In the genomic region with DNA sequence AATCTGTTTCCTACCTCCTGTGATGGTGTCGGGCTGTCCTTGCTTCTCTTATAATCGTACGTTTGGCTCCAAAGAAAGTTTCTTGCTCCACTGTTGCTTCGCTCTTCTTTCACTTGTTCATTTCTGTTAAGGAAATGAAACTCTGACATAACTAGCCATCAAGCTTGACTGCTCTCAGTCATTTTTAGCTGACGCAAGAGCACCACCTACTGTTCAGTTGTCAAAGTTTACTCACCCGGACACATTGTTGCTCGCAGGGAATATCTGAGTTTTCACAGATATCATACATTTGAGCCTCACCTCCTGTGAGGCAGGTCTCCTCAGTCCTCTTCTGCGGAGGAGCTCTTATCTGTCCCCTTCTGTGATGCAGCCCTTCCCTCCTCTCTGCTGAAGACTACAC, we compare ENCODE assay signal across 9 mouse cellular contexts. TPM values are rescaled to one million over a fixed set of nuclear protein-coding genes. Genes with fewer than 3 reads are reported as not detected.
A peak's percentile ranks its signal among the peaks of the same experiment; 100 is the strongest.
DNase-seq lines count a peak whose midpoint lies in the region; ATAC-seq and TF ChIP-seq lines count a peak whose summit lies in the region.
"Had no signal": no experiment of that assay in that cellular context is flagged by ENCODE, and none has a peak within 500 bp of the region (broad histone marks: within the 10 kb centered on the region; RNA-seq: fewer than 3 reads in every experiment).

No protein-coding gene starts in this region.

- H3K79me2 ChIP-seq in MEL (ENCODE audit: control insufficient read depth, insufficient read depth, low read length, poor library complexity): no peaks in the 10 kb centered on the region

- intact Hi-C loops in heart, postnatal 36 days (cut with DNase I): no loop called here
- intact Hi-C loops in left cerebral cortex, postnatal 25 days (cut with DNase I): no loop called here

- DNase-seq in kidney, adult 18-20 months: peak; percentile 57
- peak; percentile 76 for DNase-seq in MEL (ENCODE audit: low read depth, low spot score)
- peak; percentile 63 for DNase-seq in cerebellum, adult 9-10 months
- peak; percentile 56 to 59 for DNase-seq in heart, postnatal 36 days
- DNase-seq in left cerebral cortex, postnatal 25 days (ENCODE audit: low spot score in 2 of 2): peak; percentile 40 to 60
- peak; percentile 41 for DNase-seq in neural tube, embryonic 11.5 days (ENCODE audit: low spot score)

- no peak overlapping the region for H3K4me2 ChIP-seq in kidney, embryonic 14.5 days (replicated peaks; ENCODE audit: low read depth, low read length)
- no peak overlapping the region for H3K4me2 ChIP-seq in neural tube, embryonic 11.5 days (ENCODE audit: low read depth)

- H3K36me3 ChIP-seq in kidney, embryonic 14.5 days (ENCODE audit: control insufficient read depth, insufficient read depth, low read length): peaks cover 44% of the 10 kb centered on the region
- H3K36me3 ChIP-seq in MEL (ENCODE audit: control insufficient read depth in 1 of 2, insufficient read depth in 2 of 2, low read length in 2 of 2): peaks cover 0 to 6% of the 10 kb centered on the region in 2 experiments; a peak in 2 of 4 replicates
- peaks cover 5% of the 10 kb centered on the region for H3K36me3 ChIP-seq in neural tube, embryonic 11.5 days (ENCODE audit: control insufficient read depth, insufficient read depth, low read length)

- H3K27ac ChIP-seq in kidney, embryonic 14.5 days (ENCODE audit: low read depth, low read length): no peak overlapping the region
- no peak overlapping the region for H3K27ac ChIP-seq in MEL (ENCODE audit: control insufficient read depth, low read depth, low read length)
- no peak overlapping the region for H3K27ac ChIP-seq in neural tube, embryonic 11.5 days (ENCODE audit: low read depth, low read length)

- no peak for ATAC-seq in kidney, embryonic 14.5 days (ENCODE audit: low FRiP score, low TSS enrichment)
- no peak for ATAC-seq in neural tube, embryonic 11.5 days (ENCODE audit: insufficient read depth, low FRiP score, low TSS enrichment)
- no peak for ATAC-seq in erythroid progenitor cell, adult 5-6 weeks (replicated peaks; ENCODE audit: low FRiP score, poor library complexity, severe bottlenecking)

- TF ChIP-seq RAD21 in MEL (IDR thresholded peaks at IDR 0.05; ENCODE audit: low read depth, low read length): peak; percentile 81

- 66% methylated on average over 8 of the region's 8 CpGs for WGBS in kidney, embryonic 14.5 days
- 74% methylated on average over 8 of the region's 8 CpGs for WGBS in neural tube, embryonic 11.5 days

- no peak for TF ChIP-seq POLR2A in MEL (IDR thresholded peaks at IDR 0.05; ENCODE audit: control insufficient read depth in 1 of 2, insufficient read depth in 1 of 2, low read depth in 1 of 2, low read length in 2 of 2, poor library complexity in 1 of 2)

- H3K9ac ChIP-seq in kidney, embryonic 14.5 days (ENCODE audit: low read depth, low read length): no peak overlapping the region
- H3K9ac ChIP-seq in MEL (ENCODE audit: control insufficient read depth, low read depth, low read length, poor library complexity, severe bottlenecking): no peak overlapping the region
- H3K9ac ChIP-seq in neural tube, embryonic 11.5 days (ENCODE audit: low read length): no peak overlapping the region

- no peaks in the 10 kb centered on the region for H3K4me1 ChIP-seq in kidney, embryonic 14.5 days (ENCODE audit: control insufficient read depth, insufficient read depth, low read length)
- H3K4me1 ChIP-seq in MEL (ENCODE audit: control insufficient read depth in 1 of 2, insufficient read depth in 2 of 2, low read length in 2 of 2): no peaks in the 10 kb centered on the region
- no peaks in the 10 kb centered on the region for H3K4me1 ChIP-seq in neural tube, embryonic 11.5 days (ENCODE audit: control insufficient read depth, insufficient read depth, low read length)

- peak; percentile 43 to 82 (median 56) for TF ChIP-seq CTCF in MEL (IDR thresholded peaks at IDR 0.05 in 2 of 3, conservative IDR thresholded peaks at IDR 0.05 in 1 of 3; ENCODE audit: control insufficient read depth in 1 of 3, insufficient read depth in 1 of 3, low read depth in 2 of 3, low read length in 3 of 3, poor library complexity in 1 of 3, severe bottlenecking in 1 of 3)

- no peak for TF ChIP-seq EP300 in MEL (IDR thresholded peaks at IDR 0.05; ENCODE audit: low read depth in 1 of 2, low read length in 2 of 2)

- H3K9me3 ChIP-seq in kidney, embryonic 14.5 days (ENCODE audit: control insufficient read depth, low read length): no peaks in the 10 kb centered on the region
- H3K9me3 ChIP-seq in MEL (replicated peaks; ENCODE audit: insufficient read depth, low read length): no peaks in the 10 kb centered on the region
- H3K9me3 ChIP-seq in neural tube, embryonic 11.5 days (ENCODE audit: control insufficient read depth, low read length): no peaks in the 10 kb centered on the region

- no peaks in the 10 kb centered on the region for H3K27me3 ChIP-seq in kidney, embryonic 14.5 days (ENCODE audit: control insufficient read depth, insufficient read depth, low read length)
- H3K27me3 ChIP-seq in MEL (ENCODE audit: control insufficient read depth in 1 of 2, insufficient read depth in 2 of 2, low read length in 2 of 2): no peaks in the 10 kb centered on the region
- no peaks in the 10 kb centered on the region for H3K27me3 ChIP-seq in neural tube, embryonic 11.5 days (ENCODE audit: control insufficient read depth, insufficient read depth, low read length)

- H3K4me3 ChIP-seq in kidney, embryonic 14.5 days (ENCODE audit: low read length): no peak overlapping the region
- H3K4me3 ChIP-seq in MEL (ENCODE audit: control insufficient read depth in 1 of 2, insufficient read depth in 1 of 2, low read depth in 2 of 2, low read length in 2 of 2): no peak overlapping the region
- H3K4me3 ChIP-seq in neural tube, embryonic 11.5 days (ENCODE audit: low read depth, low read length): no peak overlapping the region
- H3K4me3 ChIP-seq: myocyte had no signal

TF ChIP-seq in MEL, 35 proteins besides CTCF, POLR2A, EP300 and RAD21:
- no peak for TF ChIP-seq MYC (IDR thresholded peaks at IDR 0.05; ENCODE audit: low read depth, low read length)
- peak; percentile 64 for TF ChIP-seq ZC3H11A (IDR thresholded peaks at IDR 0.05; ENCODE audit: low read depth, low read length)
- TF ChIP-seq SMC3 (IDR thresholded peaks at IDR 0.05; ENCODE audit: low read depth, low read length): peak; percentile 73
- TF ChIP-seq KAT2A (conservative IDR thresholded peaks at IDR 0.05; ENCODE audit: low read depth, low read length): no peak
- TF ChIP-seq UBTF (IDR thresholded peaks at IDR 0.05; ENCODE audit: borderline replicate concordance, insufficient read depth, low read depth, low read length): no peak

RNA-seq across cellular contexts. Expression of a gene that starts 44.8 kb away (rescaled TPM):
- polyA plus RNA-seq in kidney, embryonic 14.5 days (2014; fragmentation: Nextera tagmentation; extraction: Ambion mirVana): 29.9 and 32.7 TPM in 2 replicates
- 43.8 and 46.0 TPM in 2 replicates for total RNA-seq in MEL (2012; rRNA removed)
- 10 to 100 TPM; 46.4 to 47.3 TPM for polyA plus RNA-seq in MEL (2012; ENCODE audit: insufficient read depth in 1 of 2, insufficient read length in 2 of 2, low read depth in 1 of 2, low replicate concordance in 2 of 2, missing spikeins in 1 of 2)
- total RNA-seq in heart, postnatal 36 days (2021): 10 to 100 TPM; 38.9 to 39.0 TPM
- 10 to 100 TPM; 32.7 to 38.4 TPM for total RNA-seq in left cerebral cortex, postnatal 25 days (2021)
- polyA plus RNA-seq in neural tube, embryonic 11.5 days (2014; fragmentation: Nextera tagmentation; extraction: Ambion mirVana): 41.8 and 42.2 TPM in 2 replicates
- 2.2 and 2.9 TPM in 2 replicates for total RNA-seq in erythroid progenitor cell, adult 5-6 weeks (2015; ENCODE audit: low replicate concordance)
- total RNA-seq in erythroid progenitor cell, adult 5-6 weeks (2017; ENCODE audit: low replicate concordance): 1.3 and 1.9 TPM in 2 replicates

Comparison
In these comparisons a context has a peak if more than half of its experiments do, and no peak if none do; other contexts are left out.
1. RNA of a gene that starts 44.8 kb away (total RNA-seq): 43.8 to 46.0 TPM in MEL, 38.9 to 39.0 TPM in heart, postnatal 36 days and 32.7 to 38.4 TPM in left cerebral cortex, postnatal 25 days; 1.3 to 2.9 TPM in erythroid progenitor cell, adult 5-6 weeks; every median in the first group is over 4 times any median in the second.
2. Peak in every context shown above with its lines, with median percentiles within 50 percentile points of each other: DNase-seq.